ENCODE assay signal across 9 mouse cellular contexts in genomic region chr2:6212327-6212723, GRCm38 (mm10). TPM values are rescaled to one million over a fixed set of nuclear protein-coding genes. Genes with fewer than 3 reads are reported as not detected.
DNase-seq lines count a peak whose midpoint lies in the region; ATAC-seq and TF ChIP-seq lines count a peak whose summit lies in the region.
"Had no signal": no experiment of that assay in that cellular context is flagged by ENCODE, and none has a peak within 500 bp of the region (broad histone marks: within the 10 kb centered on the region; RNA-seq: fewer than 3 reads in every experiment).

No protein-coding gene starts in this region.

- H3K4me1 ChIP-seq in kidney, embryonic 16.5 days (ENCODE audit: insufficient read depth, low read length): peaks cover 12% of the 10 kb centered on the region
- no peaks in the 10 kb centered on the region; the same call in 1 of the 2 replicates for H3K4me1 ChIP-seq in embryonic facial prominence, embryonic 11.5 days (ENCODE audit: control insufficient read depth, insufficient read depth, low read length)
- H3K4me1 ChIP-seq in hindbrain, embryonic 16.5 days (ENCODE audit: control insufficient read depth, insufficient read depth, low read depth, low read length): peaks cover 12% of the 10 kb centered on the region
- peaks cover 4% of the 10 kb centered on the region; the same call in 1 of the 2 replicates for H3K4me1 ChIP-seq in midbrain, postnatal 0 days (ENCODE audit: insufficient read depth, low read length)

- peak overlapping the region; percentile 48 for H3K4me3 ChIP-seq in kidney, embryonic 16.5 days (ENCODE audit: low read length)
- H3K4me3 ChIP-seq in embryonic facial prominence, embryonic 11.5 days (ENCODE audit: low read depth, low read length): peak overlapping the region; percentile 23
- H3K4me3 ChIP-seq in hindbrain, embryonic 16.5 days (ENCODE audit: low read length): peak overlapping the region; percentile 39
- H3K4me3 ChIP-seq in midbrain, postnatal 0 days (ENCODE audit: low read depth, low read length): peak overlapping the region; percentile 21; the same call in 1 of the 2 replicates

- H3K36me3 ChIP-seq in kidney, embryonic 16.5 days (ENCODE audit: insufficient read depth, low read length): no peaks in the 10 kb centered on the region
- no peaks in the 10 kb centered on the region for H3K36me3 ChIP-seq in embryonic facial prominence, embryonic 11.5 days (replicated peaks; ENCODE audit: control insufficient read depth, insufficient read depth, low read depth, low read length)
- no peaks in the 10 kb centered on the region for H3K36me3 ChIP-seq in hindbrain, embryonic 16.5 days (ENCODE audit: control insufficient read depth, insufficient read depth, low read length)
- no peaks in the 10 kb centered on the region for H3K36me3 ChIP-seq in midbrain, postnatal 0 days (ENCODE audit: insufficient read depth, low read length)

- H3K27ac ChIP-seq in kidney, embryonic 16.5 days (ENCODE audit: low read length): peak overlapping the region; percentile 92
- H3K27ac ChIP-seq in embryonic facial prominence, embryonic 11.5 days (replicated peaks; ENCODE audit: low read depth, low read length): no peak overlapping the region
- no peak overlapping the region; the same call in 1 of the 2 replicates for H3K27ac ChIP-seq in hindbrain, embryonic 16.5 days (ENCODE audit: low read depth, low read length)
- peak overlapping the region; percentile 26; the same call in 1 of the 2 replicates for H3K27ac ChIP-seq in midbrain, postnatal 0 days (ENCODE audit: low read depth, low read length)

- H3K9ac ChIP-seq in kidney, embryonic 16.5 days (replicated peaks; ENCODE audit: low read length): peak overlapping the region; percentile 77
- peak overlapping the region; percentile 60 for H3K9ac ChIP-seq in embryonic facial prominence, embryonic 11.5 days (replicated peaks; ENCODE audit: low read length)
- H3K9ac ChIP-seq in hindbrain, embryonic 16.5 days (ENCODE audit: low read depth, low read length): peak overlapping the region; percentile 65
- peak overlapping the region; percentile 20 for H3K9ac ChIP-seq in midbrain, postnatal 0 days (replicated peaks; ENCODE audit: low read length, poor library complexity, severe bottlenecking)

- TF ChIP-seq CTCF in midbrain, postnatal 0 days (IDR thresholded peaks at IDR 0.05): no peak

- H3K27me3 ChIP-seq in kidney, embryonic 16.5 days (ENCODE audit: insufficient read depth, low read length): no peaks in the 10 kb centered on the region
- no peaks in the 10 kb centered on the region for H3K27me3 ChIP-seq in embryonic facial prominence, embryonic 11.5 days (ENCODE audit: control insufficient read depth, insufficient read depth, low read length)
- H3K27me3 ChIP-seq in hindbrain, embryonic 16.5 days (replicated peaks; ENCODE audit: control insufficient read depth, insufficient read depth, low read length): no peaks in the 10 kb centered on the region
- no peaks in the 10 kb centered on the region for H3K27me3 ChIP-seq in midbrain, postnatal 0 days (ENCODE audit: insufficient read depth, low read length)

- WGBS in kidney, embryonic 16.5 days: 25% methylated on average over 9 of the region's 9 CpGs
- WGBS in embryonic facial prominence, embryonic 11.5 days: 34% methylated on average over 9 of the region's 9 CpGs
- whole genome bisulfite sequencing in hindbrain, embryonic 16.5 days: 33% methylated on average over 9 of the region's 9 CpGs
- 31% methylated on average over 9 of the region's 9 CpGs for WGBS in midbrain, postnatal 0 days

- ATAC-seq in kidney, embryonic 16.5 days (ENCODE audit: low FRiP score, low TSS enrichment): peak; percentile 35
- no peak for ATAC-seq in embryonic facial prominence, embryonic 11.5 days (replicated peaks; ENCODE audit: insufficient number of reproducible peaks, low FRiP score, low TSS enrichment, low read depth)
- ATAC-seq in hindbrain, embryonic 16.5 days: peak; percentile 10
- ATAC-seq in midbrain, postnatal 0 days (ENCODE audit: low FRiP score): no peak

- no peaks in the 10 kb centered on the region for H3K9me3 ChIP-seq in kidney, embryonic 16.5 days (ENCODE audit: low read length)
- H3K9me3 ChIP-seq in embryonic facial prominence, embryonic 11.5 days (replicated peaks; ENCODE audit: control insufficient read depth, low read length): no peaks in the 10 kb centered on the region
- H3K9me3 ChIP-seq in hindbrain, embryonic 16.5 days (ENCODE audit: control insufficient read depth, low read length): no peaks in the 10 kb centered on the region
- H3K9me3 ChIP-seq in midbrain, postnatal 0 days (ENCODE audit: low read length): no peaks in the 10 kb centered on the region

- DNase-seq in kidney, postnatal 4 days: no peak
- DNase-seq in embryonic facial prominence, embryonic 11.5 days (ENCODE audit: low spot score): peak; percentile 6
- DNase-seq in midbrain, postnatal 0 days (ENCODE audit: low spot score): no peak
- DNase-seq in thymus, postnatal 4 days: no peak
- no peak for DNase-seq in layer of hippocampus, adult 8-10 months (ENCODE audit: low spot score in 2 of 2)
- no peak for DNase-seq in thymus, postnatal 36 days

- peak overlapping the region; percentile 64 for H3K4me2 ChIP-seq in kidney, embryonic 16.5 days (replicated peaks; ENCODE audit: low read depth, low read length)
- H3K4me2 ChIP-seq in embryonic facial prominence, embryonic 11.5 days (ENCODE audit: low read depth, low read length): peak overlapping the region; percentile 51
- peak overlapping the region; percentile 66 for H3K4me2 ChIP-seq in hindbrain, embryonic 16.5 days (ENCODE audit: low read length)
- peak overlapping the region; percentile 41 for H3K4me2 ChIP-seq in midbrain, postnatal 0 days (ENCODE audit: low read depth, low read length, poor library complexity, severe bottlenecking)

RNA-seq across cellular contexts. Expression of gene Echdc3, which starts 0.5 kb away (rescaled TPM):
- polyA plus RNA-seq in kidney, embryonic 16.5 days (2015; fragmentation: Nextera tagmentation; extraction: Ambion mirVana): 9.9 and 10.6 TPM in 2 replicates
- 2.0 and 3.2 TPM in 2 replicates for polyA plus RNA-seq in embryonic facial prominence, embryonic 11.5 days (2014; fragmentation: Nextera tagmentation; extraction: Ambion mirVana)
- 1.9 TPM in 2 replicates for polyA plus RNA-seq in hindbrain, embryonic 16.5 days (2015; fragmentation: Nextera tagmentation; extraction: Ambion mirVana)
- 1.5 and 2.3 TPM in 2 replicates for total RNA-seq in midbrain, postnatal 0 days (2014; rRNA removed)
- polyA plus RNA-seq in midbrain, postnatal 0 days (2015; fragmentation: Nextera tagmentation; extraction: Ambion mirVana): 0.90 and 1.0 TPM in 2 replicates
- 1 to 10 TPM in 2 of 4 experiments, under 1 TPM in 2; 0.23 to 1.5 (median 0.90) TPM for total RNA-seq in layer of hippocampus, adult 8-10 months (2022)
- polyA plus RNA-seq: activated CD4-positive, CD25-positive, alpha-beta regulatory T cell, adult 4 months had no signal

Comparison
In these comparisons a context has a peak if more than half of its experiments do, and no peak if none do; other contexts are left out.
1. ATAC-seq: peak in kidney, embryonic 16.5 days (single experiment) and hindbrain, embryonic 16.5 days (single experiment); none in embryonic facial prominence, embryonic 11.5 days (single experiment) and midbrain, postnatal 0 days (single experiment).
2. H3K27ac ChIP-seq: peak in kidney, embryonic 16.5 days (single experiment) and midbrain, postnatal 0 days (single experiment); none in embryonic facial prominence, embryonic 11.5 days (single experiment) and hindbrain, embryonic 16.5 days (single experiment).
3. H3K9ac ChIP-seq: peak in every context shown above with its lines; median percentile 77 in kidney, embryonic 16.5 days; 65 in hindbrain, embryonic 16.5 days; 60 in embryonic facial prominence, embryonic 11.5 days; 20 in midbrain, postnatal 0 days.
4. Peak in every context shown above with its lines, with median percentiles within 50 percentile points of each other: H3K4me2 ChIP-seq and H3K4me3 ChIP-seq.